ENCODE assay signal across 11 mouse cellular contexts in genomic region chr6:101278286-101278932, GRCm38 (mm10).
DNase-seq lines count a peak whose midpoint lies in the region; ATAC-seq lines count a peak whose summit lies in the region.
"Had no signal": no experiment of that assay in that cellular context is flagged by ENCODE, and none has a peak within 500 bp of the region (broad histone marks: within the 10 kb centered on the region; RNA-seq: fewer than 3 reads in every experiment).

No protein-coding gene starts in this region.

- ATAC-seq in lung, embryonic 15.5 days (ENCODE audit: borderline replicate concordance, extremely low read depth, low FRiP score, low TSS enrichment), result peak; percentile 16; the same call in 1 of the 2 replicates
- ATAC-seq in megakaryocyte-erythroid progenitor cell, adult 5-6 weeks (replicated peaks; ENCODE audit: low FRiP score, low TSS enrichment, poor library complexity, severe bottlenecking), result peak; percentile 43; the same call in 1 of the 2 replicates
- ATAC-seq in liver, embryonic 11.5 days (replicated peaks; ENCODE audit: low FRiP score), result no peak
- ATAC-seq: forebrain, embryonic 14.5 days had no signal

- DNase-seq in heart, adult 11 months, result peak; percentile 91
- DNase-seq in heart, embryonic 10.5 days (ENCODE audit: low spot score), result no peak
- DNase-seq in lung, postnatal 25 days (ENCODE audit: low spot score), result no peak
- peak; percentile 22 to 31 for DNase-seq in gastrocnemius, adult 8-10 months (ENCODE audit: low spot score in 2 of 2)
- DNase-seq in layer of hippocampus, adult 11-12 months (ENCODE audit: low spot score), result no peak
- DNase-seq in liver, embryonic 11.5 days (ENCODE audit: low spot score), result no peak
- DNase-seq: cerebellum, adult 9-11 months had no signal

- H3K4me1 ChIP-seq in heart, embryonic 10.5 days, result peaks cover 49% of the 10 kb centered on the region
- peaks cover 82% of the 10 kb centered on the region for H3K4me1 ChIP-seq in lung, embryonic 15.5 days
- H3K4me1 ChIP-seq in liver, embryonic 11.5 days (replicated peaks; ENCODE audit: control insufficient read depth, insufficient read depth, low read length), result no peaks in the 10 kb centered on the region

- no peaks in the 10 kb centered on the region for H3K36me3 ChIP-seq in heart, embryonic 10.5 days
- no peaks in the 10 kb centered on the region for H3K36me3 ChIP-seq in lung, embryonic 15.5 days
- H3K36me3 ChIP-seq in liver, embryonic 11.5 days (ENCODE audit: control insufficient read depth, insufficient read depth, low read length), result no peaks in the 10 kb centered on the region

- no peak overlapping the region for H3K4me2 ChIP-seq in lung, embryonic 15.5 days
- H3K4me2 ChIP-seq in liver, embryonic 11.5 days, result no peak overlapping the region

- 81% methylated on average over 13 of the region's 13 CpGs for WGBS in heart, embryonic 10.5 days
- WGBS in lung, embryonic 15.5 days, result 41% methylated on average over 13 of the region's 13 CpGs
- 75% methylated on average over 13 of the region's 13 CpGs for WGBS in liver, embryonic 11.5 days

- no peak overlapping the region for H3K27ac ChIP-seq in heart, embryonic 10.5 days
- H3K27ac ChIP-seq in lung, embryonic 15.5 days, result peak overlapping the region; percentile 21; the same call in 1 of the 2 replicates
- H3K27ac ChIP-seq in liver, embryonic 11.5 days (ENCODE audit: low read depth, low read length), result no peak overlapping the region

- H3K9me3 ChIP-seq in heart, embryonic 10.5 days, result no peaks in the 10 kb centered on the region
- no peaks in the 10 kb centered on the region for H3K9me3 ChIP-seq in lung, embryonic 15.5 days
- no peaks in the 10 kb centered on the region for H3K9me3 ChIP-seq in liver, embryonic 11.5 days (ENCODE audit: control insufficient read depth, low read length)

- H3K27me3 ChIP-seq in heart, embryonic 10.5 days (ENCODE audit: insufficient read depth, poor library complexity, severe bottlenecking), result no peaks in the 10 kb centered on the region
- no peaks in the 10 kb centered on the region for H3K27me3 ChIP-seq in lung, embryonic 15.5 days
- no peaks in the 10 kb centered on the region for H3K27me3 ChIP-seq in liver, embryonic 11.5 days (replicated peaks; ENCODE audit: control insufficient read depth, insufficient read depth, low read length)

- no peak overlapping the region for H3K4me3 ChIP-seq in heart, embryonic 10.5 days
- H3K4me3 ChIP-seq in lung, embryonic 15.5 days, result no peak overlapping the region
- no peak overlapping the region for H3K4me3 ChIP-seq in liver, embryonic 11.5 days (ENCODE audit: low read depth, low read length)
- H3K4me3 ChIP-seq: myocyte had no signal

- H3K9ac ChIP-seq in lung, embryonic 15.5 days, result no peak overlapping the region
- H3K9ac ChIP-seq in liver, embryonic 11.5 days (ENCODE audit: low read depth, low read length), result no peak overlapping the region

Comparison
In these comparisons a context has a peak if more than half of its experiments do, and no peak if none do; other contexts are left out.
1. DNase-seq: peak in heart, adult 11 months (single experiment) and gastrocnemius, adult 8-10 months (2 of 2); none in heart, embryonic 10.5 days (single experiment), lung, postnatal 25 days (single experiment), layer of hippocampus, adult 11-12 months (single experiment) and liver, embryonic 11.5 days (single experiment).